Mouse (Mus musculus) central nervous system, embryonic 11.5 days (tissue): Measurements from ENCODE around the gene Sat2. TPM values are rescaled to one million over a fixed set of nuclear protein-coding genes. Genes with fewer than 3 reads are reported as not detected.

Experiments used
- polyA plus RNA-seq: library from polyadenylated mRNA; depleted of rRNA; stranded (reverse); fragments of >200 nt; gene quantifications from 2 replicates; pipeline ENCODE4 v1.2.3, GENCODE M21; 2012; rRNA removed

Sat2 gene
- polyA plus RNA-seq, result 14.8 and 16.0 TPM in 2 replicates

DNA sequence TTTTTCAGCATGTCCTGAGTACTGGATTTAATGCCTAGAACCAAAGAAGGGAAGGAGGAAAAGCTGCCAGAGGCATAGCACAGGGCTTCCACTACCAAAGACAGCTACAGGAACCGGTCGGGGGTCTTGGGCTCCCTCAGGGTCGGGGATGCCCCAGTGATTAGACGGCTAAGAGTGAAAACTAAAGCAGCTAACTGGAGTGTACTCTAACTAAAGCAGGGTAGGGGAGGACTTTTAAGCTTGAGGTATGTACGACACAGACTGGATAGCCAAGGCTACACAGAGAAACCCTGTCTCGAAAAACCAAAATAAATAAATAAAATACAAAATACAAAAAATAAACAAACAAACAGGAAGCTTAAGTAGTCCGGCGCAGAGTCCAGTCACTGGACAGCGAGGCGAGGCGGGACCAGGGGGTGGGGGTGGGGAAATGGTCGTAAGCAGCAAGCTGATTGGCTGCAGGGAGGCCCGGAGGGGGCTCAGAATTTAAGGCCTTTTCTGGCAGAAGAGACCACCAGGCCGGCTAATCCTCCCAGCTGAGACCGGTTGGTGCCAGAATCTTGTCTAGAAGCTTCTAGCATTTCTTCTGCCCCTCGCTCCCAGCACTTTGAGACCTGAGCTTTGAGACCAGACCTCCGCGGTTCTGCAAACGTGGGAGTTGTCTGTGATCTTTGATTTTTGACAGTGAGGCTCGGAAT lies at the start of gene Sat2:
Gene Sat2 (plus strand): TSS at position 454 of the 698 bp plus-strand sequence.

DNA sequence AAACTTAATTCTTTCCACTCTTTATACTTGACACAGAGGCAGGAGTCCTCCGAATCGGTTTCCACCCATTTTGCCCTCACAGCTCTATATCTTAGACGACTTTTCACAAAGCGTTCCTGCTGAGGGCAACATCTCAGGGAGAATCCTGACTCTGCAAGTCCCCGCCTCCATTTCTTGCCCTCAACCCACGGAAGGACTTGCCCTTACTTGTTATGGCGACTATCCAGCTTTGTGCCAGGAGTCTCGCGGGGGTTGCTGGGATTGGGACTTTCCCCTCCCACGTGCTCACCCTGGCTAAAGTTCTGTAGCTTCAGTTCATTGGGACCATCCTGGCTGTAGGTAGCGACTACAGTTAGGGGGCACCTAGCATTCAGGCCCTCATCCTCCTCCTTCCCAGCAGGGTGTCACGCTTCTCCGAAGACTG lies 41.7 kb upstream of the Sat2 start, which contains the start of the genes Wrap53 and Trp53:
Gene Wrap53 (minus strand): TSS at position 165 of the 424 bp plus-strand sequence.
Gene Trp53 (plus strand): TSS at position 269 of the 424 bp plus-strand sequence.

DNA sequence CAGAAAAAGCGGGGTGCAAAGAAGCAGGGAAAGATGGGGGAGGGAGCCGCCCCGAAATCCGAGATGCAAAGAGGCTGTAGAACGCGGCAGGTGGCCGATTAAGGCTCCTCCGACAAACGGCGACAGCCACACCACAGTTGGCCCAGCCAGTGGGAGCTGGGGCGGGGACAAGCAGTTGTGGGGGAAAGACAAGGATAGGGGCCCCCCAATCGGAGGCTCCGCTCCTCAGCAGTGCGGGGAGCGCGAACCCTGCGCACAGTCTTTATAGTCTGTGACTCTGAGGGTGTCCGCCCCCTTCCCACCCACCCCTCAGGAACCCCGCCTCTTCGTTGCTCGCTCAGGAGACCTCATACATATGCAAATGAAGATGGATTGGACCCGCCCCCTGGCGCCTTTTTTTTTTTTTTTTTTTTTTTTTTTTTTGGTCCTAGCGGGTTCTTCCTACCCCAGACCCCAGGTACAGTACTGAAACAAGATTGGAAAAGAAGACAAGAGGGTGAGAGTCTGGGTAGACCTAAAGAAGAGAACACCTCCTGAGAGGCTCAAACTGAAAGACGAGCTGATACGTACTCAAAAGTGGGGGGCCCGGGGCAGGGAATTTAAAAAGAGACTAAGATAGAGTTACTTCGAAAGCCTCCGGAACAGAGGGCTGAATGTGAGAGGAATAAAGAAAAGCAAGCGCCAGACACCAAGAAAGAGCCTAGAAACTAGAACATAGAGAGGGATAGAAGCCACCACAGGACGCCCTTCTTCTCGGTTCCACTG lies 15.9 kb upstream of the Sat2 start, which contains the start of gene Atp1b2:
Gene Atp1b2 (minus strand): TSS at position 217 of the 765 bp plus-strand sequence.

DNA sequence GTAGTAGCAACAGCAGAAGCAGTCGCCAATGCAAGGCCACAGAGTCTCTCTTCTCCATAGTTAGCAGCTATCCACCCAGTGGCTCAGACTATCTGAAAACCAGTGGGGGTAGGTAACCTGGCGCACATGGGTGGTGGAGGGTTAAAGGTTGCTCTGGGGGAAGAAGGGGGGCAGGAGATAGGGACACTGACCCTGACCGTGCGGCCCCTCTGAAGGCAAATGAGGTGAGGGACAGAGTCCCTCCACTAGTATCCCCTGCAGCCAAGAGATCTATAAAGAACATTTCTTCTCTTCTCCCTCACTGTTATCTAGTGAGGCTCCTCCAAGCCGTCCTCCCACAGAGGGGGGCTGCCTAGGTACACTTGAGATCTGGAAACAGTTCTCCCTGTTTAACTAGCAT lies 4.0 kb upstream of the Sat2 start, which contains the start of gene Shbg:
Gene Shbg (minus strand): TSS at position 101 of the 400 bp plus-strand sequence.

DNA sequence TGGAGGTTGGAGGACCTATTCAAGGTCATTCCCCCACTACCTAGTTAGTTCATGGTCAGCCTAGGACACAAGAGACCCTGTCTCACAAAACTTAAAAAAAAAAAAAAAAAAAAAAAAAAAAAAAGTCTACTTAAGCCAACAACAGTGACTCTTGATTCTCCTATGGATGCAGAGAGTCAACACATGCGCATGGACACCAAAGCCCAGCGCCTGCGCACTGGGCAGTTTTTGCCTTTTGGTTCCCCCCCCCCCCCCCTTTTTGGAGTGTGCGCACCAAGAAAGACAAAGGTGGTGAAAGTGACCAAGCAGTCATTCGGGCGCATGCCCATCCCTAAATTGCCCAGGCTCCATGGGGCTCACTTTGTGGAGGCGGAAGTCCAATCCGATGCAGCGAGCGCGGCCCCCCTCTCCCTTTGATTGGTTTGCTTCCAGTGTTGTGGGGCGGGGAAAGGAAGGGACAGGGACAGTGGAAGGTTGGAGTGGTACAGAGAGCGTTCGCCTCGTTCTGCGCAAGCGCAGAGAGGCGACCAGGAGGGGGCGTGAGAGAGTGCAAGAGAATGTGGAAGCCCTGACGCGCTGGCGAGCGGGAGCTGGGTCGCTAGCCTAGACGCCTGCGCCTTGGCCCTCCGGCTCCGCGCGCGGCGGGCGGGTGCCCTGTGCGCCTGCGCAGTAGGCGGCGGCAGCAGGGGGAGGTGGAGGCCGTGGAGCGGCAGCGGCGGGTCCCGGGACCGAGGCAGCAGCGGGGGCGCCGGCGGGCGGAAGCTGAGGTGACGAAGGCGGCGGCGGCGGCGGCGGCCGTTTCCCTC lies 10.7 kb downstream of the Sat2 start, which contains the start of gene Fxr2:
Gene Fxr2 (plus strand): TSS at position 707 of the 806 bp plus-strand sequence.

DNA sequence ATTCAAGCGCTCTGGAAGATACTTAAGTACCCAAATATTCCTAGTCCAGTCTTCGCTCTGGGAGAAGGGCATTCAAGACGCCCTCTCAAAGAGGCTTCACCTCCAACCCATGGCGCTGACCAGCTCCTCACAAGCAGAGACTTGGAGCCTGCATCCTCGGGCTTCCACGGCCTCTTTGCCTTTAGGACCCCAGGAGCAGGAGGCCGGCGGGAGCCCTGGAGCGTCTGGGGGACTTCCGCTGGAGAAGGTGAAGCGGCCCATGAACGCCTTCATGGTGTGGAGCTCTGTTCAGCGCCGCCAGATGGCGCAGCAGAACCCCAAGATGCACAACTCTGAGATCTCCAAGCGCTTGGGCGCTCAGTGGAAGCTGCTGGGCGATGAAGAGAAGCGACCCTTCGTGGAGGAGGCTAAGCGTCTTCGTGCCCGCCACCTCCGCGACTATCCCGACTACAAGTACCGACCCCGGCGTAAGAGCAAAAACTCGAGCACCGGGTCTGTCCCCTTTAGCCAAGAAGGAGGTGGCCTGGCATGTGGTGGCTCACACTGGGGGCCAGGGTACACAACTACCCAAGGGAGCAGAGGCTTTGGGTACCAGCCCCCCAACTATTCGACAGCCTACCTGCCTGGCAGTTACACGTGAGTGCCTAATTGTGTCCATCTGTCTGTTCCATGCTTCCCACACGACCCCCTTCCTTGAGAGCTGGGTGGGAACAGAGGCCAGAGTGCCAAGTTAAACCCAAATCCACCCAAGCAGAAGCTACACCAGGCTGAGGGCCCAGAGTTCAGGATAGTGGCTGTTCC lies 33.6 kb downstream of the Sat2 start, which contains the start of gene Sox15:
Gene Sox15 (plus strand): TSS at position 51 of the 801 bp plus-strand sequence.

DNA sequence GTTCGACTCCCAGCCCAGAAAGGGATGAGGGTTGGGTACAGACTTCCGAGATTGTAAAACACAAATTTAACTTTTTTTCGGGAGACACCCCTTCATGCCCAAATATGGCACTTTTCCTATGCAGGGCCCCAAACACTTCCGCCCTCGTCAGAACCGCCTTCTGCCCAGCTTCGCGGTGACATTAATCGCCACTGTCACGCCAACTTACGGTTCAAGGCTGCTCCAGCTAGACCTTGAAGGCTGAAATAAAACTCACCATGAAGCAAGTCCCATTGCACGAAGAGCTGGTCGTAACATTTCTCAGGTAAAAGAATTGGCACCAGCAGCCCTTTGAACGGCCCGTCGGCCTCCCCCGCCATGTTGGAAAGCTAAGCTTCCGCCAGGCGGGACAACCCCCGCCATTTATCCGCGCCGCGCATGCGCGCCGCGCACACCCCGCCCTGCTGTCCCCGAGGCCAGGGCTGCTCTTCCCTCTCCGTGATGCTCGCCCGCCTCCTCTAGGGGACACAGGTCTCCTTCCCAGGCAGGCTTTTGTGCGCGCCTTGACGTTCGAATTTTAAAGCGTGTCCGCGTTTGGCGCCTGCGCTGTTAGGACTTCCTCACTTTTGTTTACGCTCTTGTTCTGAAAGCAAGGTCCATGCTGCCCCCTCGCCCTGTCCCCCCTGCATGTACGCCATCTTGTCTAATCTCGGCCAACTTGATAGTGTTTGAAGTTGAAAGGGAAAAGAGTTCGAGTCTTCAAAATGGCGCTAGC lies 40.6 kb downstream of the Sat2 start, which contains the start of gene Mpdu1:
Gene Mpdu1 (minus strand): TSS at position 430 of the 754 bp plus-strand sequence.

DNA sequence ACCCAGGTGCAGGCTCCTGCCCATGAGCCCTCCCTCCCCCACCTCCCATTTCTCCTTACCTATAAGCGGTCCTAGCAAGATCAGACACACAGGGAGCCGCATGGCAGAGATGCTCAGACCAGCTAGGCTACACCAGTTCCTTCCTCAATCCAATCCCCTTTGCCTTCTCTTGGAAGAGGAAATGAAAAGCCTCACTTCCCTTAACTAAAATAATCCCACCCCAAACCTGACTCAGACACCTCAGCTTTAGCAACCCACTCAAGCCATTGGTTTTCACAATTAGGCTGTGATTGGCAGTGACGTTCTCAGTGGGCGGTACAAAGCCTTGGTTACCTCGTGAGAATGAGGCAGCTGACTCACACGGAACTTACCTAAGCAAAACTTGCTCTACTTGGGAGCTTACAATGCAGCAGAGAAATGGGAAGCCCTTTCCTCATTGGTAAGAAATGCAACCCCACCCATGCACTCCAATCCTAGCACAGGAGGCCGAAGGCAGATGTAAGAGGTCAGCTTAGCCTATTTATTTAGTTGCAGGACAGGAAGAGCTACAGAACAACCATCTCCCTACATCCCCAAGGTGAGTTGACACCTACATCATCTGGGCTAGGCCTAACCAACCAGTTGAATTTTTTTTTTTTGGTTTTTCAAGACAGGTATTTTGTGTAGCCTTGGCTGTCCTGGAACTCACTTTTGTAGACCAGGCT lies 44.3 kb downstream of the Sat2 start, which contains the start of gene Cd68:
Gene Cd68 (minus strand): TSS at position 193 of the 704 bp plus-strand sequence.

DNA sequence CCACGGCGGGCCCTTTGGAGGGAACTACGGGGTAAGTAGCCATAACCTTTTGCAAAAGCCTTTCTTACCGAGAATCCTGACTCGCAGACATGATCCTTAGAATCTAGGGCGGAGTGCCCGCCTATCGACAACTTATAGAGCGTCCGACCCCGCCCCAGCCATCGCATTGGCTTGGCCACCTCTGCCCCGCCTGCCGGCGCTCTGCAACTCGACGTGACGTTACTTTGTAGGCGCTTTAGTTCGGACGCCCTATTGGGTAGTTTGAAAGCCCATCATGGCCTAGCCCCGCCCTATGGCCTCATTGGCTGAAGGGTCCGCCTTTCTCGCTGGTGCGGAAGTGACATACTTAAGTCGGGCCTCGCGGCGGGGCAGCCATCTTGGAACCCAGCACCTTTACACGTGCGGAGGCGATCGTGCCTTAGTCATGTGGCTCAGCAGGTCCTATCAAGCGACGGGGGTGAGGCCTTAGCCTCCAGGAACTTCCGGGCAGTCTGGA lies 50.4 kb downstream of the Sat2 start, which contains the start of gene Eif4a1:
Gene Eif4a1 (minus strand): TSS at position 213 of the 496 bp plus-strand sequence.

Other genes starting within 250 kb of the Sat2 start
- 82.7 and 106 TPM in 2 replicates for gene Naa38, start 226.5 kb upstream of the Sat2 start, polyA plus RNA-seq
- gene Cyb5d1, start 226.4 kb upstream of the Sat2 start, polyA plus RNA-seq, result 32.4 and 41.8 TPM in 2 replicates
- gene Tmem88, start 223.8 kb upstream of the Sat2 start, polyA plus RNA-seq, result 8.5 and 12.8 TPM in 2 replicates
- 23.4 and 26.2 TPM in 2 replicates for gene Kdm6b, start 208.3 kb upstream of the Sat2 start, polyA plus RNA-seq
- gene Dnah2, start 72.9 kb upstream of the Sat2 start, polyA plus RNA-seq, result 1.5 and 2.1 TPM in 2 replicates
- gene Efnb3, start 61.8 kb upstream of the Sat2 start, polyA plus RNA-seq, result 60.4 and 60.6 TPM in 2 replicates
- 22.5 and 33.0 TPM in 2 replicates for gene Wrap53, start 41.8 kb upstream of the Sat2 start, polyA plus RNA-seq
- 151 and 154 TPM in 2 replicates for gene Trp53, start 41.7 kb upstream of the Sat2 start, polyA plus RNA-seq
- 11.4 and 13.4 TPM in 2 replicates for gene Atp1b2, start 16.1 kb upstream of the Sat2 start, polyA plus RNA-seq
- 0.86 and 1.6 TPM in 2 replicates for gene Shbg, start 4.1 kb upstream of the Sat2 start, polyA plus RNA-seq
- gene Fxr2, start 11.0 kb downstream of the Sat2 start, polyA plus RNA-seq, result 126 and 156 TPM in 2 replicates
- gene Sox15, start 33.3 kb downstream of the Sat2 start, polyA plus RNA-seq, result 0.12 and 0.22 TPM in 2 replicates
- 97.0 and 101 TPM in 2 replicates for gene Mpdu1, start 40.6 kb downstream of the Sat2 start, polyA plus RNA-seq
- 4.7 and 9.4 TPM in 2 replicates for gene Cd68, start 44.1 kb downstream of the Sat2 start, polyA plus RNA-seq
- gene Eif4a1, start 50.4 kb downstream of the Sat2 start, polyA plus RNA-seq, result 1,301 and 1,419 TPM in 2 replicates
- gene Senp3, start 60.1 kb downstream of the Sat2 start, polyA plus RNA-seq, result 92.5 and 186 TPM in 2 replicates
- 0.29 and 0.97 TPM in 2 replicates for gene Tnfsf13, start 63.8 kb downstream of the Sat2 start, polyA plus RNA-seq
- gene Tnfsf12, start 73.8 kb downstream of the Sat2 start, polyA plus RNA-seq, result 4.4 and 4.9 TPM in 2 replicates
- 1.7 and 2.3 TPM in 2 replicates for gene Tnfsfm13, start 74.1 kb downstream of the Sat2 start, polyA plus RNA-seq
- gene Polr2a, start 136.6 kb downstream of the Sat2 start, polyA plus RNA-seq, result 48.6 and 79.6 TPM in 2 replicates
- gene Slc35g3, start 139.9 kb downstream of the Sat2 start, polyA plus RNA-seq, result 0.16 and 0.30 TPM in 2 replicates
- gene Zbtb4, start 143.9 kb downstream of the Sat2 start, polyA plus RNA-seq, result 4.7 and 5.0 TPM in 2 replicates
- 1.7 and 15.7 TPM in 2 replicates for gene Chrnb1, start 173.9 kb downstream of the Sat2 start, polyA plus RNA-seq
- gene Fgf11, start 179.8 kb downstream of the Sat2 start, polyA plus RNA-seq, result 4.7 and 7.5 TPM in 2 replicates
- 0.19 and 0.27 TPM in 2 replicates for gene Tmem102, start 183.6 kb downstream of the Sat2 start, polyA plus RNA-seq
- gene Gm39566, start 193.3 kb downstream of the Sat2 start, polyA plus RNA-seq, result not detected in 2 replicates
- not detected in 2 replicates for gene Spem2, start 196.4 kb downstream of the Sat2 start, polyA plus RNA-seq
- 0.80 and 0.86 TPM in 2 replicates for gene Spem1, start 200.2 kb downstream of the Sat2 start, polyA plus RNA-seq
- 70.3 and 84.9 TPM in 2 replicates for gene Nlgn2, start 215.8 kb downstream of the Sat2 start, polyA plus RNA-seq
- 137 and 187 TPM in 2 replicates for gene Tmem256, start 216.5 kb downstream of the Sat2 start, polyA plus RNA-seq
- gene Plscr3, start 224.4 kb downstream of the Sat2 start, polyA plus RNA-seq, result 60.2 and 99.9 TPM in 2 replicates
- 0.25 and 0.65 TPM in 2 replicates for gene Tnk1, start 236.7 kb downstream of the Sat2 start, polyA plus RNA-seq